Comparison of ENCODE assay signal across 34 mouse cellular contexts in the genomic region with DNA sequence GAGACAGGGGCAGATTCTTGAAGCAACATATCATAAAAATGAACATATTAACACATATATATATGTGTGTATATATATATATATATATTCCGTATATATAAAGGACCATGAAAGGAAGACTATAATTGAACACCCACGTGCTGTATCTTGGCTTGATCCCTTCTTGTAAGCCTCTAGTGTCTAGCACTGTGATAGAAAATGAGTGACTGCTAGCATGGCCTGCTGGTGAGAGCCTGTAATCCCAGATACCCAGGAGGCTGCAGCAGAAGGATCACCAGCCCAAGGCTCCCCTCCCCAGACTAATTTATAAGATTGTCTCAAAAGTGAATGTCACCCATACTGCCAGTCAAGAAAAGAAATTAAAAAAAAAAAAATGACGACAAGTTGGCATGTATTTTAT.
"Had no signal": no experiment of that assay in that cellular context is flagged by ENCODE, and none has a peak within 500 bp of the region (broad histone marks: within the 10 kb centered on the region; RNA-seq: fewer than 3 reads in every experiment).

No protein-coding gene starts in this region.

- H3K4me1 ChIP-seq: hindbrain, embryonic 10.5 days; hindbrain, embryonic 12.5 days; hindbrain, embryonic 13.5 days; hindbrain, embryonic 15.5 days had no signal

- ATAC-seq: hindbrain, embryonic 16.5 days; hindbrain, postnatal 0 days; inflammation-experienced regulatory T-cells, adult 6 months; intestine, embryonic 15.5 days; intestine, embryonic 16.5 days; intestine, postnatal 0 days had no signal

- H3K4me3 ChIP-seq: heart, embryonic 12.5 days; heart, embryonic 13.5 days; heart, embryonic 15.5 days; hindbrain, embryonic 10.5 days; hindbrain, embryonic 12.5 days; hindbrain, embryonic 13.5 days; hindbrain, embryonic 15.5 days; intestine, embryonic 15.5 days; kidney, embryonic 15.5 days; layer of hippocampus, adult 2 months; left cerebral cortex, adult 2 months had no signal

- H3K27me3 ChIP-seq: heart, embryonic 12.5 days; heart, embryonic 13.5 days; heart, embryonic 15.5 days; hindbrain, embryonic 12.5 days; hindbrain, embryonic 13.5 days; hindbrain, embryonic 15.5 days; intestine, embryonic 15.5 days; kidney, embryonic 15.5 days had no signal

- H3K9ac ChIP-seq: heart, embryonic 12.5 days; heart, embryonic 13.5 days; heart, embryonic 15.5 days; hindbrain, embryonic 12.5 days; hindbrain, embryonic 13.5 days; hindbrain, embryonic 14.5 days; hindbrain, embryonic 15.5 days; intestine, embryonic 15.5 days; kidney, embryonic 15.5 days had no signal

- H3K27ac ChIP-seq: heart, embryonic 13.5 days; heart, embryonic 15.5 days; hindbrain, embryonic 10.5 days; hindbrain, embryonic 12.5 days; hindbrain, embryonic 13.5 days; hindbrain, embryonic 14.5 days; hindbrain, embryonic 15.5 days; hindbrain, postnatal 0 days; intestine, embryonic 15.5 days; kidney, embryonic 15.5 days; kidney, postnatal 0 days; layer of hippocampus, adult 2 months; left cerebral cortex, adult 2 months had no signal

- H3K9me3 ChIP-seq: heart, embryonic 12.5 days; heart, embryonic 13.5 days; heart, embryonic 15.5 days; hindbrain, embryonic 10.5 days; hindbrain, embryonic 12.5 days; hindbrain, embryonic 13.5 days; hindbrain, embryonic 15.5 days; intestine, embryonic 15.5 days; kidney, embryonic 15.5 days had no signal

- H3K4me2 ChIP-seq: heart, embryonic 11.5 days; heart, embryonic 12.5 days; heart, embryonic 13.5 days; heart, embryonic 15.5 days; hindbrain, embryonic 12.5 days; hindbrain, embryonic 13.5 days; hindbrain, embryonic 14.5 days; hindbrain, embryonic 15.5 days; intestine, embryonic 15.5 days; kidney, embryonic 15.5 days had no signal

- DNase-seq: heart, postnatal 10 days; heart, postnatal 14 days; heart, postnatal 4 days; kidney, adult 11 months; kidney, adult 18-20 months; kidney, adult 2 months; kidney, adult 8-10 months; kidney, adult 9 months; kidney, postnatal 10 days; kidney, postnatal 14 days; kidney, postnatal 25 days; kidney, postnatal 36 days; kidney, postnatal 4 days; layer of hippocampus, adult 9-11 months; layer of hippocampus, postnatal 36 days had no signal

- H3K36me3 ChIP-seq: heart, embryonic 12.5 days; heart, embryonic 15.5 days; hindbrain, embryonic 10.5 days; hindbrain, embryonic 12.5 days; hindbrain, embryonic 13.5 days; hindbrain, embryonic 15.5 days; intestine, embryonic 15.5 days; kidney, embryonic 15.5 days had no signal
